Comparison of ENCODE assay signal across 12 mouse cellular contexts in the genomic region with DNA sequence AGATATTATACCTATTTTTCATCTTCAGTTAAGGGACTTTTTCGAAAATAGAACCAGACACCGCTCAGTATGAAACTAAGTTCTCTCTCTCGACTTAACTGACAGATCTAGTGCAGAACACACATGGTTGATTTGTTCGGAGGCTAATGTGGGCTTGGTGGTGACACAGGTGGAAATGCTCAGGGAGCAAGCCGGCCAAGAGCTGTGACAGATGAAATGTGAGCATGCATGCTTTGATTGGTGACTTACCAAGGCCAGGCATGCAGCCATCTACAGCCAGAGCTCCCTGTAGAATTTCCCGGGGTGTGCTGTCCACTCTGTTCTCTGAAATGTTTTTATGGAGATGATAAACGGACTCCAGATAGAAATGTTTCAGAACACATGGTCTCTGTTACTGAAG. TPM values are rescaled to one million over a fixed set of nuclear protein-coding genes. Genes with fewer than 3 reads are reported as not detected.
DNase-seq lines count a peak whose midpoint lies in the region; ATAC-seq and TF ChIP-seq lines count a peak whose summit lies in the region.
"Had no signal": no experiment of that assay in that cellular context is flagged by ENCODE, and none has a peak within 500 bp of the region (broad histone marks: within the 10 kb centered on the region; RNA-seq: fewer than 3 reads in every experiment).

No protein-coding gene starts in this region.

- no peak for TF ChIP-seq POLR2A in CH12.LX (IDR thresholded peaks at IDR 0.05; ENCODE audit: low read depth, low read length)

- H3K27me3 ChIP-seq in embryonic facial prominence, embryonic 11.5 days (ENCODE audit: control insufficient read depth, insufficient read depth, low read length) = no peaks in the 10 kb centered on the region
- no peaks in the 10 kb centered on the region for H3K27me3 ChIP-seq in embryonic facial prominence, embryonic 10.5 days (replicated peaks; ENCODE audit: low read depth, poor library complexity, severe bottlenecking)
- no peaks in the 10 kb centered on the region for H3K27me3 ChIP-seq in CH12.LX (replicated peaks)
- H3K27me3 ChIP-seq: lung, embryonic 15.5 days had no signal

- H3K4me1 ChIP-seq in embryonic facial prominence, embryonic 11.5 days (ENCODE audit: control insufficient read depth, insufficient read depth, low read length) = no peaks in the 10 kb centered on the region
- peaks cover 16% of the 10 kb centered on the region for H3K4me1 ChIP-seq in embryonic facial prominence, embryonic 10.5 days
- no peaks in the 10 kb centered on the region for H3K4me1 ChIP-seq in CH12.LX (ENCODE audit: control insufficient read depth in 1 of 2, insufficient read depth in 2 of 2)

- H3K9ac ChIP-seq in embryonic facial prominence, embryonic 11.5 days (replicated peaks; ENCODE audit: low read length) = no peak overlapping the region
- no peak overlapping the region for H3K9ac ChIP-seq in CH12.LX (ENCODE audit: insufficient read depth, low read depth)
- H3K9ac ChIP-seq: forebrain, postnatal 0 days; lung, embryonic 15.5 days had no signal

- TF ChIP-seq RAD21 in CH12.LX (IDR thresholded peaks at IDR 0.05; ENCODE audit: low read depth, low read length) = no peak

- 59% methylated on average over 7 of the region's 7 CpGs for WGBS in embryonic facial prominence, embryonic 11.5 days
- WGBS in embryonic facial prominence, embryonic 10.5 days = 74% methylated on average over 7 of the region's 7 CpGs

- dilution Hi-C loops in CH12.LX (cut with MboI; ENCODE audit: extremely low pct_ligation_motif_present, extremely low pct_unique_long_range_greater_than_20kb, low sequenced_read_pairs) = no loop called here

- no peak overlapping the region for H3K4me2 ChIP-seq in embryonic facial prominence, embryonic 11.5 days (ENCODE audit: low read depth, low read length)
- peak overlapping the region; percentile 35; the same call in 1 of the 2 replicates for H3K4me2 ChIP-seq in CH12.LX (ENCODE audit: insufficient read depth, low read depth, poor library complexity, severe bottlenecking)
- H3K4me2 ChIP-seq: lung, embryonic 15.5 days had no signal

- H3K4me3 ChIP-seq in embryonic facial prominence, embryonic 11.5 days (ENCODE audit: low read depth, low read length) = no peak overlapping the region
- H3K4me3 ChIP-seq in embryonic facial prominence, embryonic 10.5 days = no peak overlapping the region
- H3K4me3 ChIP-seq in CH12.LX (replicated peaks in 1 of 3; ENCODE audit: low read depth in 2 of 3, low read length in 2 of 3, poor library complexity in 1 of 3) = no peak overlapping the region
- H3K4me3 ChIP-seq: lung, embryonic 15.5 days had no signal

- ATAC-seq in embryonic facial prominence, embryonic 11.5 days (replicated peaks; ENCODE audit: insufficient number of reproducible peaks, low FRiP score, low TSS enrichment, low read depth) = 0 out of 2 replicates have a peak, but pooled peaks have one; percentile 18
- ATAC-seq: forebrain, postnatal 0 days had no signal

- H3K9me3 ChIP-seq in embryonic facial prominence, embryonic 11.5 days (replicated peaks; ENCODE audit: control insufficient read depth, low read length) = no peaks in the 10 kb centered on the region
- H3K9me3 ChIP-seq in embryonic facial prominence, embryonic 10.5 days = no peaks in the 10 kb centered on the region
- H3K9me3 ChIP-seq in CH12.LX (replicated peaks; ENCODE audit: low read length) = no peaks in the 10 kb centered on the region
- H3K9me3 ChIP-seq: lung, embryonic 15.5 days had no signal

- TF ChIP-seq CTCF in CH12.LX (conservative IDR thresholded peaks at IDR 0.05 in 1 of 2, IDR thresholded peaks at IDR 0.05 in 1 of 2; ENCODE audit: low read depth in 2 of 2, low read length in 2 of 2) = no peak

- no peak overlapping the region for H3K27ac ChIP-seq in embryonic facial prominence, embryonic 11.5 days (replicated peaks; ENCODE audit: low read depth, low read length)
- H3K27ac ChIP-seq in embryonic facial prominence, embryonic 10.5 days (replicated peaks) = no peak overlapping the region
- H3K27ac ChIP-seq in CH12.LX (ENCODE audit: insufficient read depth, low read depth) = no peak overlapping the region
- H3K27ac ChIP-seq: lung, embryonic 15.5 days had no signal

- TF ChIP-seq EP300 in CH12.LX (IDR thresholded peaks at IDR 0.05; ENCODE audit: low read length) = no peak

- DNase-seq in embryonic facial prominence, embryonic 11.5 days (ENCODE audit: low spot score) = peak; percentile 43
- no peak for DNase-seq in embryonic facial prominence, embryonic 10.5 days (ENCODE audit: low spot score)
- no peak for DNase-seq in CH12.LX (ENCODE audit: extremely low read depth)
- peak; percentile 78 for DNase-seq in gastrocnemius, postnatal 14 days
- peak; percentile 76 for DNase-seq in heart, postnatal 4 days
- no peak for DNase-seq in ovary, postnatal 10 days (ENCODE audit: low spot score)
- DNase-seq in frontal cortex, adult 2 months (ENCODE audit: extremely low spot score in 1 of 2, low spot score in 1 of 2) = no peak
- DNase-seq in thymus, adult 18-20 months = no peak
- DNase-seq: cerebellum, adult 8-10 months; forebrain, postnatal 0 days; layer of hippocampus, adult 9-11 months had no signal

- no peaks in the 10 kb centered on the region for H3K79me2 ChIP-seq in CH12.LX (replicated peaks; ENCODE audit: control insufficient read depth, extremely low read depth, insufficient read depth, poor library complexity, severe bottlenecking)

- intact Hi-C loops in gastrocnemius, postnatal 14 days (cut with DNase I; ENCODE audit: low total_unique reads) = no loop called here

- in situ Hi-C loops in CH12.LX (cut with MboI; ENCODE audit: low pct_ligation_motif_present, low pct_unique_long_range_greater_than_20kb, low sequenced_read_pairs) = no loop called here

- H3K36me3 ChIP-seq in embryonic facial prominence, embryonic 11.5 days (replicated peaks; ENCODE audit: control insufficient read depth, insufficient read depth, low read depth, low read length) = no peaks in the 10 kb centered on the region
- H3K36me3 ChIP-seq in embryonic facial prominence, embryonic 10.5 days (replicated peaks) = no peaks in the 10 kb centered on the region
- H3K36me3 ChIP-seq in CH12.LX (replicated peaks in 1 of 2; ENCODE audit: control insufficient read depth in 1 of 2, insufficient read depth in 1 of 2, low read length in 1 of 2) = no peaks in the 10 kb centered on the region
- H3K36me3 ChIP-seq: lung, embryonic 15.5 days had no signal

TF ChIP-seq in CH12.LX, 34 proteins besides CTCF, POLR2A, EP300 and RAD21:
- TF ChIP-seq ZC3H11A (IDR thresholded peaks at IDR 0.05; ENCODE audit: low read depth, low read length) (no peak), ETS1 (conservative IDR thresholded peaks at IDR 0.05; ENCODE audit: low read depth, low read length) (no peak), USF2 (conservative IDR thresholded peaks at IDR 0.05; ENCODE audit: low read depth, low read length) (no peak), MEF2A (IDR thresholded peaks at IDR 0.05; ENCODE audit: borderline replicate concordance, low read depth, low read length) (no peak), KAT2A (IDR thresholded peaks at IDR 0.05; ENCODE audit: insufficient replicate concordance, low read length) (no peak)

RNA-seq across cellular contexts. Expression of gene Pdlim3, which starts 13.2 kb away (rescaled TPM):
- 13.5 and 13.9 TPM in 2 replicates for polyA plus RNA-seq in embryonic facial prominence, embryonic 11.5 days (2014; fragmentation: Nextera tagmentation; extraction: Ambion mirVana)
- 5.9 and 6.3 TPM in 2 replicates for polyA plus RNA-seq in embryonic facial prominence, embryonic 10.5 days (2016; fragmentation: Nextera tagmentation; extraction: Ambion mirVana)
- total RNA-seq in CH12.LX (2012; rRNA removed) = not detected in 2 replicates
- total RNA-seq in CH12.LX (2014; rRNA removed) = 0.15 TPM in 1 of 2 replicates, not detected in the other
- not detected in 2 replicates for polyA plus RNA-seq in CH12.LX (2012; ENCODE audit: insufficient read length, low read depth)
- 100 to 1,000 TPM; 440 to 576 TPM for total RNA-seq in gastrocnemius, postnatal 14 days (2021)
- 100 to 1,000 TPM; 104 to 113 TPM for total RNA-seq in heart, postnatal 4 days (2021)
- 4.4 and 6.7 TPM in 2 replicates for polyA plus RNA-seq in frontal cortex, adult 2 months (2012; rRNA removed)

Comparison
In these comparisons a context has a peak if more than half of its experiments do, and no peak if none do; other contexts are left out.
1. DNase-seq: peak in embryonic facial prominence, embryonic 11.5 days (single experiment), gastrocnemius, postnatal 14 days (single experiment) and heart, postnatal 4 days (single experiment); none in embryonic facial prominence, embryonic 10.5 days (single experiment), CH12.LX (single experiment), ovary, postnatal 10 days (single experiment), frontal cortex, adult 2 months (0 of 2) and thymus, adult 18-20 months (0 of 2).